Mouse (Mus musculus): ENCODE data around the gene Sgsm3.
"Not testable (repeated sequence)": the region's sequence is repeated elsewhere in the genome, so short reads cannot be mapped to it uniquely, and the experiment has no call there.

Gene Sgsm3

DNA sequence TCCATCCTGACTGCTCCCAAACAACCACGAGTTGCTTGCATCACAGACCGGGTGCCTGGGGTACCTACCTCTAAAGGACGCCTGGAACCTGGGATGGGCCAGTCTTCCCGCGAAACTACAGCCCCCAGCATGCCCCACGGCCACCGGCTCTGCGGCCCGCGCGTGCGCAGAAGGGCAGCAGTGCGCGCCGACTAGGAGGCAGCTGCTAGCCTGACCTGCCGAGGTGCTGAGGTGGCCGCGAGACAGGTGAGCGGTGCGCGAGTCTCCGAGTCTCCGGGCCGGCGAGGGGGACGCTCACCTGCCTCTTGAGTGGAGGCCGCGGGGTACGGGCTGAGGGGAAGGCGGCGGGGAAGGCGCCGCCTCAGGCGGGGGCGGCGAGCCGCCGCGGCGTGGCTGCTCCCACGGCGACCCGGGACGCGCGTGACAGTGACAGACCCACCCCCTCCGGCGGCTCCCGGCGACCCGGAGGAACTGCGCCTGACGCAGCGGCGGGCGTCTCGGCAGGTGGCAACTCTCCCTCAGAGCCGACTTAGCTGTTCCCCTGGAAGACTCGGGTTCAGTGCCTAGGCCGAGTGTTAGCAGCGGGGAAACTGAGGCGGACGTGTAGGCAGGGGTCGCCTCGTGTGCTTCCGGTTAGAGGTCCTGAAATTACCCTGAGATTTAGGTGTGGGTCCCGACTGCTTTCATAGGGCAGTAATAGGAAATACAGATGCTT is at the start of gene Sgsm3:
Gene Sgsm3, plus strand, starts transcription at position 146 of the 715 bp plus-strand sequence.
- DNase-seq = peak; percentile 92 to 94

DNA sequence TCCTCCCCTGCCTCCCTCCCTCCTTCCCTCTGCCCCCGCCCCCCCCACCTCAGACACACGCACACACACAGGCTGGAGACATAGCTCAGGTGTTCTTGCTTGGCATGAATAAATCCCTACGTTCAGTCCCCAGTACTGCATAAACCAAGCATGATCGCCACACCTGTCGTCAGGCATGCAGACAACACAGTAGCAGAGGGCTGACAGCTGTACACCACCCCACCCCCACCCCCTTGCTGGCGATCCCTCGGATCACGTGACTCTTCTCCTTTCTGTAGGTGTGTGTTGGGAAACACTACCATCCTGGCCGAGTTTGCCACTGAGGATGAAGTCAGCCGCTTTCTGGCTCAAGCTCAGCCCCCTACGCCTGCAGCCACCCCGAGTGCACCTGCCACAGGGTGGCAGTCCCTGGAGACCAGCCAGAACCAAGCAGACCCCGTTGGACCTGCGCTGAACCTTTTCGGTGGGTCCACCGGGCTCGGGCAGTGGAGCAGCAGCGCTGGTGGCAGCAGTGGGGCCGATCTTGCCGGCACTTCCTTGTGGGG is 48.7 kb upstream of the Sgsm3 start:
- peak in 1 of 2 experiments; percentile 10 for DNase-seq

DNA sequence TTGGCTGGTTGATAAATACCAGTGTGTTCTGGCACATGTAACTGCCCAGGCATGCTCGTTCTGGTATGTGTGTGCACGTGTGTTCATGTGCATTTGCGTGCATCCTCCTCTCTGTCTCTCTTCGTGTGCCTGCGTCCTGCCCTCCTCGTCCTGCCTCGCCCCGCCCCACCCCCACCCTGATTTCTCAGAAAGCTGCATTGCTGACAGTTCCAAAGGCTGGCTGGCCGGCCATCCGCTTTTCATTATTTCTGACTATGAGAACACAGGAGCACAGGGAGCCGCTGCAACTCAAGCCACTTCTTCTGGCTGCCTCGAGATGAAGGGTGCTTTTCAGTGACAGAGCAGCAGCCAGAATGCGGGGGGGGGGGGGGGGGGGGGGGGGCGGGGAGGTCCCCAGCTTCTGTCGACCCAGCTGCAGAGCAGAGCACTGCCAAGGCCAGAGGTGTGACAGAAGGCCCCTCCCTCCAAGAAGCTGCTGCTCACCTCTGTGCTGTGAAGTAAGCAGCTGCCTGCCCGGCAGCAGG is 47.5 kb upstream of the Sgsm3 start:
- no peak for DNase-seq

DNA sequence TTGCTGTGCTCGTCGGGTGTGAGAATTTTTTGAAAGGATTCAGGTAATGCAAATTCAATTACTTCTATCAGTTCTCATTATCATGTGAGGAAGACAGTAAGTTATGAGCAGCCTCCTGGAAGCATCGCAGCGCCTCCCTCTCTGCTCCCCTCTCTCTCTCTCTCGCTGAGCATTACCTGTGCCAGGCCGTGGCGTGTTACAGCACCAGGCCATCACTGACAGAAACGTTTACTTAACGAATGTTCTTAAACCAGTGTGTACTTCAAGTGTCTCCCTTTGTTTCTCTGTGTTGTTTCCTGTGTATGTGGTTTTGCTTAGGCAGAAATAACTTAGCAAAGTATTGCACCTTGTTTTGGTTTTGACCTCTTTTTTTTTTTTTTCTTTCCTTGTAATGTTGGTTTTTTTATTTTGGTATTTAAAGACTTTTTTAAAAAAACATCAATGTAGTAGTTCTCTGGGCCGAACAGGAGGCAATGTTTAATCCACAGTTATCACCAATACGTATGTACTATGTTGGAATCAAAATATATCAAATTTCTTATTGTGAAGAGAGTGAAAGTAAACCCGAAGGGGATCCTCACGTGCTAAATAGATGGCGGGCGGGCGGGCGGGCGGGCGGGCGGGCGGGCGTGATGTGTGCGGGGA is 46.8 kb upstream of the Sgsm3 start:
- DNase-seq = not testable (repeated sequence)

DNA sequence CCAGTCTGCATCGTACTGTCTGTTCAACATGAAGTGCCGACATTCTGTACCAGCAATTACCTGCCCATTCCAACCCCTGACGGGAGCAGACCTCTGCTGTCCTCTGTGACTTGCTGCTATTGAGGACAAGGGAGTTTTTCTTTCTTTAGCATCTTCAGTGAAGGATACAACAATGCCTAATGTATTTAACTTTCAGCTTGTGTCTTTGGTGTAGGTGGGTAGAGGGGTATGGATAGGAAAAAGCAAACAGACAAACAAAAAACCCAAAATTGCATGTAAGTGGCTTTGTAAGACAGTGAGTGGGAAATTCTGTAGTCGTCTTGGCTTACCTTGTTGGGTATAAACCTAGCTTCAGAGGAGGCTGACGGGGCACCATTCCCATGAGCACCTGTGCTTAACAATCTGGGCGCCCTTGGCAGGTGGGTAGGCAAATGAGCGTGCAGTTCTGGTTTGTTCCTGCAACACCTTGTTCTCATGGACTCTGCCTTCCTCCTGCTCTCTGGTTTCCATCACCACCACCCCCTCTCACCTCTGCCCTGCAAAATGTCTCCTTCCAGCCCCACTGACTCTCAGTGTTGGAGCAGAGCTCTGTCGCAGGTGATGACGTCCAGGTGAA is 46.1 kb upstream of the Sgsm3 start:
- no peak for DNase-seq

DNA sequence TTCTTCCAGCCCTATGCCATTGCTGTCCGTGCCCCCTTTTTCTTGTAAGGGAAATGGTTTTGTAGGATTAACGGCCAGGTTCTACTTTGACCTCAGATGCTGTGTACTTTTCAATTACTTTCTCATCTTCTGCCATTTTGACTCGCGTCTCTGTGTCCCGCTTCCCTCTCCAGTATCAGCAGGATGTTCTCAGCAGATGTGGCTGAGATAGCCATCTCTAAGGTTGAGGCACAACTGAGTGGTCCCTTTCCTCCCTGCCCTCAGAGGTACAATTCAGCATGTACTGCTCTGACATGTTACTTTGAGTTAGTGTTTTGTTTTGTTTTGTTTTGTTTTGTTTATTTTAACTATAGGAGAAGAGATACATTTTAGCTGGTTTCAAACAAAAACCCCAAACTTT is 42.7 kb upstream of the Sgsm3 start:
- no peak for DNase-seq

DNA sequence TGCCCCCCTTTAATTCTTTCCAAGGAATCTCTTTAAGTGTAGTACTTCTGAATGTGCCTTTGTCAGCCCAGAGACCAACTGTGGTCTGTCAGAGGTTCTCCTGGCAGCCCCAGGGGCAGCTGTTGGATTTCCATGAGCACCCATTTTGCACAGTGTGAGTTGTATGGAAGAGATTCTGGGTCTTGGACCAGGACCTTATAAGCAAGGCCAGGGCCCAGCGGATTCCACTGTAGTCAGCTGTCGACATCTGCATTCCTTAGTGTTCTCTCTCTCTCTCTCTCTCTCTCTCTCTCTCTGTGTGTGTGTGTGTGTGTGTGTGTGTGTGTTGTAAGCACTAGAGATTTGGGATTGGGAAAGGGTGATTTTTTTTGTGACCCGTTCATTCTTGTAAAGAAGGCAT is 40.9 kb upstream of the Sgsm3 start:
- DNase-seq = no peak

DNA sequence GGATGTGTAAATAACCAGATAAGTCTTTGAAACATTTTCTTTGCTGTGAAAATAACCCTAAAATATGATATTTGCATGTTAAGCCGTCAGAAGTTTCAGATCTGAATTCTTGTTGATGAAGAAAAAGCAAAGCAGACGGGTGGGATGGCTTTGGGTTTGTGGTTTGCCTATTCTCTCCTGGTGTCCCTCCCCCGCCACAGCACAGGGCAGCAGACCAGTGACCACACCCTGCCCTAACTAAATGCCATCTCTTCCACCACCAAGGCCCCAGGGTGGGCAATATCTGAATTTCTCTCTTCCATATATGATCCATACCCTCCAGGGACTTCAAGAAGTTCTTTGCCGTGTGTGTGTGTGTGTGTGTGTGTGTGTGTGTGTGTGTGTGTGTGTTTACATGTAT is 39.0 kb upstream of the Sgsm3 start:
- no peak for DNase-seq

DNA sequence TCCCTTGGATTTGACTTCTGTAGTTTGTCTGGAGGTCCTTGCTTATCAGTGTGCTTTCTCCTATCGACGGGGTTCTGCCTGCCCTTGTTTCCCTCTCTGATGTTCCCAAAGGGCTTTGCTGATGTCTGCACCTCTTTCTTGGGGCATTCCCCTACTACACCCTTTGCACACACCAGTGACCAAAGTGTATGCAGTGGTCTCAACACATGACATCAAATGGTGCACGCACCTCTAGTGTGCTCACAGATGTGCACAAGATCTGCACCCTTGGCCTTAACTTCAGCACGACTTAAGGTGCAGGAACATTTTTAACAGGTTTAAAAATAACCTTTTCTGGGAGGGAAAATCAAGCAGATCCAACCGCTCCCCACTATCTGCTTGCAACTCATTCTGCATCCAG is 38.2 kb upstream of the Sgsm3 start:
- no peak for DNase-seq

DNA sequence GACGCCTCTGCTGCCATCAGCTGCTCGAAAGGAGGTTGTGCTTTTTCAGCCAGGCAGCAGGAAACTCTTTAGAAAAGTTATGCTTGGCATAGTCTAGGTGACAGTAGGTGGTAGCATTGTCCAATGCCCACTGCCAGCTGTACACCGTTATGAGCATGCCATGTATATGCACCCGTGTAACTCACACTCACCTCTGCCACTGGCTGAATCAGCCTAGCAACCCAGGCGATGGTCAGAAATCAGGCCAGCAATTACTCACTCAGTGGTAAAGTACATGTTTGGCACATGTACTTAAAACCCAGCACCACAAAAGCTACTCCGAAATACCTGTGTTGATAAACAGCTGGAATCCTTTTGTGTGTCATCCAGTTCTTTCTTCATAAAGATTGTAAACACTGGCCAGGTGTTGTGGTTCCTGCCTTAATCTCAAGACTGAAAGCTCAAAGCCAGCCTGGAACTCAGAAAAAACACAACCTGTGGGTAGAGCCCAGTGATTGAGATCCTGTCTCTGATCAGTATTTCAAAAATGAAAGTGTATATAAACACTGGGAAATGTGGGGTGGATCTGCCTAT is 36.0 kb upstream of the Sgsm3 start:
- DNase-seq = no peak

DNA sequence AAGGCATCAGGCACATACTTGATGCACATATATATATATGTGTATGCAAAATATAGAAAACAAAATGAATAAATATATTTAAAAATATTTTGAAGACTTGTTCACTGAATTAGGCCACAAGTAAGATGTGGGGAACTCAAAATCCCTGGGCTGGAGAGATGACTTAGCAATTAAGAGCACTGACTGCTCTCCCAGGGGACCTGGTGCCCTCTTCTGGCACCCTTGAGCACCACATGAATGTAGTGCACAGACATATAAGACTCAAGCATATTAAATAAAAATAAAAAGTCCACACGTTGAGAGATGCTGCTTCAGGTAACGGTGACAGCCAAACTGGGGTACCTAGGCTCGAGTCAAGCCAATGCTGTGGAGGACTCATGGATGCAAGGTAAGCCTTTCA is 31.7 kb upstream of the Sgsm3 start:
- DNase-seq = peak in 1 of 2 experiments; percentile 15

DNA sequence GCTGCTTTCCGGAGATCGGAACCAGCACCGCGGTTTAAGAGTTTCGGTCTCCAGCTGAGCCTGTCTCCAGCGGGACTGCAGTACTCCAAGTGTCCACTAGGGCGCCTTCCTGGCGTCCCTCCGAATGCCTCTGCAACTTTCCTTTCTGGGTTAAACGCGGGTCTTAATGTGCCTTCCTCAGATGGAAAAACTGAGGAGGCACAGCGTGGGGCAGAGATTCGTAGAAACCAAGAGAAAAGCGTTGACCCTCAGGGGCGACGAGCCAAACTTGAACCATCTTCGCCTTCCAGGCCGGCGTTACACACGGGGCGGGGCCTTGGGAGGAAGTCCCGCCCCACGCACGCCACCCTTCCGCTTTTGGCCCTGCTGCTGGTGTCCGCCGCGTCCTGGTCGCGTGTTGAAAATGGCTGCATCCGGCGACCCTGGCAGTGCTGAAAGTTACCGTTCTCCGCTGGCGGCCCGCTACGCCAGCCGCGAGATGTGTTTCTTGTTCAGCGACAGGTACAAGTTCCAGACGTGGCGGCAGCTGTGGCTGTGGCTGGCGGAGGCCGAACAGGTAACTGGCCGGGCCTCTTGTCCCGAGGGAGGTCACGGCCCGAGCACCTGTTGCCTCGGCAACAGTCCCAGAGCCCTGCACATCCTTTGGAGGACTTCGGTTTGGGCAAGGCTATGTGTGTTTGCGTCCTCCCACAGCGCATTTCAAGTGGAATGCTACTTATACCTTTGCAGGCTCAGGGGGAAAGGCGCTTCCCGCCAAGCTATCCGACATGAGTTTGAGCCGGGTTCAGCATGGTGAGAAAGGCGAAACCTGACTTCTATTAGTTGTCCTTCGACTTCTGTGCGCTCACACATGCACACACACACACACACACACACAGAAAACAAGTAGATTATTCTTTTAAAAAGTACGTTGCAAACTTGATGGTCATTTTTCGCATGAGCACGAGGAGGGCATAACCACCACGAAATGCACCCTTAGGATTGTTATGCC is 29.1 kb upstream of the Sgsm3 start, which contains the start of gene Adsl:
Gene Adsl, plus strand, starts transcription at position 346 of the 991 bp plus-strand sequence.
- DNase-seq = peak; percentile 84 to 91

DNA sequence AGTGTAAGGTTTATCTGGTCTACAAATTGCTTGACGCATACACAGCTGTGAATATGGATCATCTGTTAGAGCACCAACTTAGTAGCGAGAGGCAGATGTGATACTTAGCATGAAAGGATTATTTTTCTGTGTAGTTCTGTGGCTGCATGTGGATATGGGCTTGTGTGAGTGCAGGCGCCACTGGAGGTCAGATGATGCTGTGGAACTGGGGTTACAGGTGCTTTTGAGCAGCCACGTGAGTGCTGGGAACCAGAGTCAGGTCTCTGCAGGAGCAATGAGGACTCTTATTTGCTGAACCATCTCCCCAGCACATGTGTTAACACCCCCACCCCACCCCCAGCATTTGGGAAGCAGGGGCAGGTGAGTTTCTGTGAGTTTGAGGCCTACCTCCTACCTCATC is 28.1 kb upstream of the Sgsm3 start:
- DNase-seq = no peak

DNA sequence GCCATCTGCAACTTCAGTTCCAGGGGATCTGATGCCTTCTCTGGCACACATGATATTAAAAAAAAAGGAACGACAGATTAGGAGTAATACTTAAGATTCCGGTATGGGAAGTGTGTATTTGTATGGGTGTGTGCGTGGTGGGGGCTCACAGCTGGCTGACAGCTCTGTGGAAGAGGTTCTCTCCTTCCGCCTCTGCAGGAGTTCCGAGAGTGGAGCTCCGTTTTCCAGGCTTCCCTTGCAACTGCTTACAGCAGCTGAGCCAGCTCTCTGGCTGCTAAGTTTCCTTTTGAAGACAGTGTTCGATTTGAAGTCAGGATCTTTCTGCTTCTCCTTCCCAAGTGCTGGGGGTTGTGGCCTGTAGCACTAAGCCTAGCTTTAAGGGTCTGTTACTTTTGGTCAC is 27.5 kb upstream of the Sgsm3 start:
- DNase-seq = no peak

DNA sequence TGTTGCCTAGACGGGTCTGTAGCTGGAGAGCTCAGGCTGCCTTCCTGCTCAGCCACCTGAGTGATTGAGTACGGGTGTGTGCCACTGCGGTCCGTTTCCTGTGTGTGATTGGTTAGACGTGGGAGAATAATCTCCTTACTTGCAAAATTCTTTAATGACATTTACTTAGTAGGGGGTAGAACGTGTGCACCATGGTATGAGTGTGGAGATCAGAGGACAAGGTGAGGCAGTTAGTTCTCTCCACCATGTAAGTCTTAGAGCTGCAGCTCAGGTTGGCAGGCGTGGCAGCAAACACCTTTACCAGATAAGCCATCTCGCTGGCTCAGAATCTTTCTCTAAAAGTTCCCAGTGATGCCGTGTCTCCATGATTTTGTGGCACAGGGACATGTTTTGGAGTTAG is 23.6 kb upstream of the Sgsm3 start:
- DNase-seq = no peak

DNA sequence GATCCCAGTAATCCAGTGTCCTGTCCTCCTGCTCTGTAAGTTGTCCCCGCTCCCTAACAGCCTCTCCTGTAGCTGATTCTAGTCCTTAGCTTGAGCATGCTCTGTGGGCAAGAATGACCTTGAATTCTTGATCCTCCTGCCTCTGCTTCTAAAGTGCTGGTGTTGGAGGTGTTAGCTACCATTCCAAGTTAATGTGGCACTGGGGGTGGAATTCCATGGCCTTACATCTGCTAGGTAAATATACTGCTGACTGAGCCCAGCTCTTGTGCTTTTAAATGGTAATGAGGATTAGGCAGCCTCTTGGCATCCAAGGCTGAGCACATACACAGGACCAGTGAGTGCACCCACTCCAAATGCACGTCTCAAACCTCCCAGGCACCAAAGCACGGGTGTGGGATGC is 22.7 kb upstream of the Sgsm3 start:
- no peak for DNase-seq

DNA sequence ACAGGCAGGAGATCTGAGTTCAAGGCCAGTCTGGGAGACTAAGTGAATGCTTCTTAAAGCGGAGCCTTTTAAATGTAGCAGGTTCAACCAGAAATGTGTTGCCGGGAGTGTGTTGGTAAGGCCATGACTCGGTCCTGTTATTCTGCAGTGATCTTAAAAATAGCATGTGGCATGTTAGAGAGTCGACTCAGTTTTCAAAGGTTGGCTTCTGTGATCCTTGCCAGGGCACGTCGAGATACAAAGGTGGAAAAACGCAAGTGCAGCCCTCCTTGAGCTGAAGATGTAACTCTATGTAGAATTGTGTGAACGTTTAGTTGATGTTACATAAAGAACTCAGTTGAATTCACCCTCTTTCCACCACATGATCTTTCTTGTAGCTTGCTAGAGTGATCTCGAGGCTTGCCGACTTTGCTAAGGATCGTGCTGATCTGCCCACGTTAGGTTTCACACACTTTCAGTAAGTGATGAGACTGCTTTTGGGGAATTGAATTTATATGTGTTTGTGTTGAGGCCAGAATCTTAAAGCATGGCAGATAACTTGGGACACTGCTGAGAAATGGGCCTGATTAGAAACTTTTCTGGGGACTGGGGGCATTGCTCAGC is 21.6 kb upstream of the Sgsm3 start:
- DNase-seq = no peak

DNA sequence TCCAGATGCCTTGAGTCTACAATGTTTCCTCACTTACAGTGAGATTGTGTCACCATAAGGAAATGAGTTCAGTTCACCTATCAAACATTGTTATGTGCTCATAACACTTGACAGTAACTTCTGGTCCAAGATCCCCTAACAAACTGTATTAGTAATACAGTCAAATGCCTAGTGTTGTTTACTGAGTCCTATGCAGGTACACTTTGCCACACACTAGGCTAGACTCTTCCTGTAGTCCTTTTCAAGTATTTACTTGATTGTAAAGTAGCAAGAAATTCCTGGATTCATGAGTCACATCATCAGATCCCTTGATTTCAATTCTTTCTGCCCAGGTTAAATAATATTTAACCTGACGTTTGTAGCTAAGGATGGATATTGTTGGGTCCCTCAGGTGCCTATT is 8.2 kb upstream of the Sgsm3 start:
- DNase-seq = no peak

DNA sequence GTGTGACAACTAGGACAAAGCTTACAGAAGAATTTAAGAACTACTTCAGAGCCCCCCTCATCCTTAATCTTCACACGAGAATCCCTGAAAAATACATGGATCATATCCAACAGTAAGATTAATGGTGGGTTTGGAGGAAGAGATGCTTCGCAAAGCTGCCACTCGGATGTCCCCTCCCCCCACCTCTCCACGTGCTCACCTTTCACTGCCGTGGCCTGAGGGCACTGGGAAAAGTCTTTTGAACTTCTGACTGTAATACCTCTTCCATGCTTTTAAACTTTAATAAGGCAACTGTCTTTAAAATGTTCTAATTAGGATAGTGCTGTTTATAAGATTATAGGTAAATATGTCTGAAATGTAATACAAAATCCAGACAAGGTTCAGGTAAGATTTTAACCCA is 3.3 kb upstream of the Sgsm3 start:
- no peak for DNase-seq

DNA sequence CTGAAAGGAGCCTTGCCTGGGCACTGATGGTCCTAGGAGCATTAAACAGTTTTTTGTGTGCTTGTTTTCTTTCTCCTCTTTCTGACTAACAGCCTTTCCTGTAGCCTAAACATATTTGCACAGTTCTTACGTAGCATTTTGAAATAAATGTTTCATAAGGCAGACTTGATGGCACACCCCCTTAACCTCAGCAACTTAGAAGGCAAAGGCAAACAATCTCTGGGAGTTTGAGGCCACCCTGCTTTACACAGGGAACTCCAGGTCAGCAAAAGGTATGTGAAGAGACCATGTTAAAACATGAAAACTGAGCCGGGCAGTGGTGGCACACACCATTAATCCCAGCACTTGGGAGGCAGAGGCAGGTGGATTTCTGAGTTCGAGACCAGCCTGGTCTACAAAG is 1.9 kb upstream of the Sgsm3 start:
- DNase-seq = no peak

DNA sequence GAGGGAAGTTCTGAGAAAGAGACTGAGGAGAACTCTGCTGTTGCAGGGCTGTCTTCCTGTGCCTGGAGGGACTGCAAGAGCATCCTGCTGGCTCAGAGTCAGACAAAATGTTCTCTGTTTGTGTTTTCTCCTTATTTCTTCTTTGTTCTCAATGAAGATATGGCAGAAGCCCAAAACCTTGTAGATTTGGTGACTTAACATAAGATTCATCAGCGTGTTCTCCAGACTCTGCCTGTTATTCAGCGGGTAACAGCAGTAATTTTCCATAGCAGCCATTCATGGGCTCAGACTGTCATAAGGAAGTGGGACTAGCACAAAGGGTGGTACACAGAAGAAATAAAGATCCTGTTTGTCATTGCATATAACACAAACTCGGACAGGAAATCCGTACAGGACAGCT is 2.0 kb downstream of the Sgsm3 start:
- no peak for DNase-seq

DNA sequence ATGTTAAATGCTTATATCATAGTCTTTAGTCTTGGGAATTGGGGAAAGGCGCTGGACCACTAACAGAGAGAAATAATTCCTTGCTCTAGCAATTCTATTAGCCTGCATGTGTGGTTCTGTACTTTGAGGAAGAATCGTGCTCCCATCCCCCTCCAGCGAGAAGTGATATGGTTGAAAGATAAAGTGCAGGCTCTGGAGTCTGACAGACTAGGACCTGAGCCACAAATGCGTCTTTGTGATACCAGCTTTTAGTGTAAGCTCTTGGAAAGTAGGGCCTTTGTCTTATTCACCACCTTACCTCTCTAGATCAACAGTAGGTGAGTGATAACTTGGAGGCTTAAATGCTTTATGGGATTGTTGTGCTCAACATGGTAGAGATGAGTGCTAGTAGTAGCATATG is 3.6 kb downstream of the Sgsm3 start:
- no peak for DNase-seq
